Mouse (Mus musculus) gonadal fat pad, adult 2 months (tissue): ENCODE results near the gene Sp8. TPM values are rescaled to one million over a fixed set of nuclear protein-coding genes. Genes with fewer than 3 reads are reported as not detected.

Experiments used
- DNase-seq: peaks from one replicate; pipeline ENCODE4 v3.0.0-alpha.2; 2012; ENCODE audit warnings: low read depth
- polyA plus RNA-seq: library from polyadenylated mRNA; depleted of rRNA; stranded (reverse); fragments of >200 nt; gene quantifications from 2 replicates; pipeline ENCODE4 v1.2.3, GENCODE M21; 2012; rRNA removed

Gene Sp8
- polyA plus RNA-seq, result not detected in 2 replicates

- no peak for DNase-seq
Observed at GRCm38 (mm10) chr12:118846221-118846620, at the start of gene Sp8. Gene Sp8, plus strand, starts transcription at chr12:118846329.

GRCm38 (mm10) chr12:118811328-118811961, 34.7 kb upstream of the Sp8 start:
- DNase-seq, result no peak

GRCm38 (mm10) chr12:118814561-118814960, 31.6 kb upstream of the Sp8 start:
- DNase-seq, result no peak

- no peak for DNase-seq
Observed at GRCm38 (mm10) chr12:118816156-118816555, 30.0 kb upstream of the Sp8 start.

- no peak for DNase-seq
Observed at GRCm38 (mm10) chr12:118829881-118830280, 16.2 kb upstream of the Sp8 start.

GRCm38 (mm10) chr12:118836411-118837341, 9.5 kb upstream of the Sp8 start:
- DNase-seq, result no peak

GRCm38 (mm10) chr12:118837361-118837760, 8.8 kb upstream of the Sp8 start:
- DNase-seq, result no peak

GRCm38 (mm10) chr12:118838260-118838659, 7.9 kb upstream of the Sp8 start:
- no peak for DNase-seq

- DNase-seq, result no peak
Observed at GRCm38 (mm10) chr12:118839398-118839797, 6.7 kb upstream of the Sp8 start.

GRCm38 (mm10) chr12:118840301-118840700, 5.8 kb upstream of the Sp8 start:
- no peak for DNase-seq

- no peak for DNase-seq
Observed at GRCm38 (mm10) chr12:118840861-118841260, 5.3 kb upstream of the Sp8 start.

- no peak for DNase-seq
Observed at GRCm38 (mm10) chr12:118841381-118841922, 4.7 kb upstream of the Sp8 start.

GRCm38 (mm10) chr12:118841971-118842550, 4.1 kb upstream of the Sp8 start:
- DNase-seq, result no peak

GRCm38 (mm10) chr12:118842671-118843411, 3.3 kb upstream of the Sp8 start:
- no peak for DNase-seq

- DNase-seq, result no peak
Observed at GRCm38 (mm10) chr12:118844111-118844510, 2.0 kb upstream of the Sp8 start.

- DNase-seq, result no peak
Observed at GRCm38 (mm10) chr12:118844841-118845240, 1.3 kb upstream of the Sp8 start.

- DNase-seq, result no peak
Observed at GRCm38 (mm10) chr12:118845351-118845750, 778 bp upstream of the Sp8 start.

- no peak for DNase-seq
Observed at GRCm38 (mm10) chr12:118846649-118847321, 656 bp downstream of the Sp8 start.

GRCm38 (mm10) chr12:118847381-118847780, 1.3 kb downstream of the Sp8 start:
- DNase-seq, result no peak

GRCm38 (mm10) chr12:118847861-118848495, 1.8 kb downstream of the Sp8 start:
- DNase-seq, result no peak
